Mouse (Mus musculus) stomach, postnatal 0 days (tissue): ENCODE results near the gene Lyrm7.

ENCODE experiments used
- CTCF ChIP-seq: IDR thresholded peaks from 2 replicates; pipeline ENCODE4 v1.5.1; 2016; ENCODE audit warnings: antibody characterized with exemption, low read depth, mild to moderate bottlenecking, moderate library complexity
- EP300 ChIP-seq: optimal IDR thresholded peaks from 2 replicates; pipeline ENCODE3; 2016; ENCODE audit warnings: antibody characterized with exemption

- TF ChIP-seq CTCF (no peak), EP300 (no peak)
Observed at GRCm38 (mm10) chr11:54806891-54807290, 53.8 kb downstream of the Lyrm7 start.
